Mouse (Mus musculus): ENCODE data around the gene Atg9a.

Gene Atg9a

DNA sequence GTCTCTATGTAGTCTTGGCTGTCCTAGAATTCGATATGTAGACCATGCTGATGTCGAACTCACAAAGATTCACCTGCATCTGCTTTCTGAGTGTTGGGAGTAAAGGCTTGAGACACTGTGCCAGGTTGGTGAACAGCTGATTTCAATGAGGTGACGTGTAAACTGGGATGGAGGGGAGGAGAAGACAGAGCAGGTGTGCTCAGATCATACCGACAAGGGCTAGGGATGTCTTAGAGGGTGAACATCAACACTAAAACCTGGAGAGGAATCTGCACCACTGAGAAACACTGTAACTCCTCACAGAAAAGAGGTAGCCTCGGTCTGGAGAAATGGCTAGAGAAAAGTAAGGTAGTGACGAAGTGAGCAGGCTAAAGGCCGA, 23.9 kb downstream of the Atg9a start:
- DNase-seq: no peak

DNA sequence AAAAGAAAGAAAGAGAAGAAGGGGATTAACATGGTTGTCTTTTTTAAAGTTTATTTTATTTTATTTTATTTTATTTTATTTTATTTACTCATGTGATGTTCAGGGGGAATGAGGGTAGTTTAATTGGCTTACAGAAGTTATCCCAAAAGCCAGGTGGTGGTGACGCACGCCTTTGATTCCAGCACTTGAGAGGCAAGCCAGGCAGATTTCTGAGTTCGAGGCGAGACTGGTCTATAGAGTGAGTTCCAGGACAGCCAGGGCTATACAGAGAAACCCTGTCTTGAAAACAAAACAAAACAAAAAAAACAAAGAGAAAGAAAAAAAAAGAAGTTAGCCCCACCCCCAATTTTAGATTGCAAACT, 31.8 kb downstream of the Atg9a start:
- no peak for DNase-seq

GRCm38 (mm10) chr1:75159540-75160255, 32.3 kb downstream of the Atg9a start:
- no peak for DNase-seq

- no peak for DNase-seq
Measured at GRCm38 (mm10) chr1:75158990-75159389, 33.0 kb downstream of the Atg9a start.

DNA sequence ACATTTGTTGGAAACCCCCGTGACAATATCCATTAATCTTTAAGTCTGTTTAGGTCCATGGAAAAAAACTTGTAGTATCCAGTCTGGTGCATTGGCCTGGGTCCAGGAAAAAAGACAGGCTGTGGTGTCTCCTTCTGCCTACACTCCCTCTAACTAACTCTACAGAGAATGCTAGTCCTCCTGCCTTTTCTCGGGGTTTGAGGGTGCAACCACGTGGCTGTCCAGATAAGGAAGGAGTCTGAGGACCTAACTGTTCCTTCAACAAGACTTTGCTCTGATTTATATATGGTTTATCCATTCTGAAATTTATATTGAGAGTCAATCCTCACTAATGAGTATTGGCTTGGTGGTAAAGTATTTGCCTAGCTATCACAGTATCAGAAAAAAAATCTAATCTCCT, 36.2 kb downstream of the Atg9a start:
- no peak for DNase-seq

DNA sequence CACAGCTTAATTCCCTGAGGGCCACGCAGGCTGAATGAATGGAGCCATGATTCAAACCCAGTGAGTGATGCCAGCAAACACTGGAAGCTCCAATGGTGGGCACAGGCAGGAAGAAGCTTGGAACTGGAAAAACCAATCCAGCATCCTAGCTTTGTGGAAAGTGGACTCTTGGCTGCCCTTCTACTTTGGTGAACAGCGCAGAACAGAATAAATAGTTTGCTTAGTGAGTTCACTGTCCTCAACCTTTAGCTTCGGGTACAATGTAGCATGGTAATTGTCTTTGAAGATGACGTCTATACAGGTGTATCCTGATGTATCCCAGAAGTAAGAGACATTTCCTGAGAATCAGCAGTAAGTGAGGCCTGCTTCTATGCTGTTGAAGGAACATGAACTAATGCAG, 43.3 kb downstream of the Atg9a start:
- no peak for DNase-seq

GRCm38 (mm10) chr1:75147411-75148135, 44.4 kb downstream of the Atg9a start:
- DNase-seq: no peak

DNA sequence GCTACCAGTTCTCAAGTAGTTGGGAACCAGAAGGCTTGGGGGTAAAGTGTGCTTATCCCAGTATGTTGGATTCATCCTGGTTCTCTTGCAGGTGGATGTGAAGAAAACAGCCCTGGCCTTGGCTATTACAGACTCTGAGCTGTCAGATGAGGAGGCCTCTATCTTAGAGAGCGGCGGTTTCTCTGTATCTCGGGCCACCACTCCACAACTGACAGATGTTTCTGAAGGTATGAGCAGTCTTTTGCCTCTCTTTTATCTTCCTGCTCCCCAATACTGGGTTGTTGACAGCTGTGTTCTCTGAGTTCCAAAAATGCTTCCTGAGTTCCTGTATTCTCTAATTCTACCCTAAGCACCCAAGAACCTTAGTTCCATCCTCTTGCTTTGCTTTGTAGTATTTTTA, 46.4 kb downstream of the Atg9a start:
- no peak for DNase-seq

GRCm38 (mm10) chr1:75142301-75143261, 49.4 kb downstream of the Atg9a start, which contains the start of the genes Cnppd1 and Retreg2:
Gene Cnppd1 (minus strand): TSS chr1:75142711.
Gene Retreg2 (plus strand): TSS chr1:75142778.
- peak; percentile 97 for DNase-seq

- peak; percentile 75 for DNase-seq
Measured at GRCm38 (mm10) chr1:75141486-75142190, 50.4 kb downstream of the Atg9a start.

DNA sequence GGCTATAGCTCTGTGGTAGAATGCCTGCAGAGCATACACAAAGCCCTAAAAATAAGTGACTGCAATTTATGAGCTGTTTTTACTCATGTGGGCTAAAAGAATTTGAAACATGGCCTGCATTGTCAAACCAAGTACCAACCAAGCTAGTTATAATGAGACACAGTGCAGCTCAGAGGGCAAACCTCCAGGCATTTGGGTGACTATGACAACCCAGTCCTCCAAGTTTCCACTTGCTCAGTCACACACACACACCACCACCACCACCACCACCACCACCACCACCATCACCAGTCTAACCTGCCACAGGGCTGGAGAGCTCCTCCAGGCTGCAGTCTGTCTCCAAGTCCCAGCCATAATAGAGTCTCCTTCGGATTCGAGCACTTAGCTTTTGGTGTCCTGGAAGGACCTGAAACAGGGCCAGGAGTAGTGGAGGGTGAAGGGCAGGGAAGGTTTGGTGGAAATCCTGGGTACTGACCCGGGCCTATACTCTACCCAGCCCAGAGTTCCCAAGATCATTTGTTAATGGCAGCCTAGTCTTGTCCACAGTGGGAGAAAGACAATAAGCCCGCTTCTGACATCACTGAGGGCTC, 51.3 kb downstream of the Atg9a start:
- DNase-seq: no peak

DNA sequence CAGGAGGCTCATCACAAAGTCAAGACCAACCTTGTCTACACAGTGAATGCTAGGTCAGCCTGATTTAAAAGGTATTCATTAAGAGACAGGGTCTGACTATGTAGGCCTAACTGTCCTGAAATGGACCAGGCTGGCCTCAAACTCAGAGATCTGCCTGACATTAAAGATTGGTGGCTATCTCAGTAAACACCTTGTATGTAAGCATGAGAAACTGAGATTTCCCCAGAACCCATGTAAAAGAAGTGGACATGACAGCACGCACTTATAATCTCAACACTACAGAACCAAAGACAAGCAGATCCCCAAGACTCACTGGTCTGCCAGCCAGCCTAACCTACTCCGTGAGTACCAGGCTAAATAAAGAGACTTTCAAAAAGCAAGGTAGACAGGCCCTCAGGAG, 53.5 kb downstream of the Atg9a start:
- DNase-seq: no peak

DNA sequence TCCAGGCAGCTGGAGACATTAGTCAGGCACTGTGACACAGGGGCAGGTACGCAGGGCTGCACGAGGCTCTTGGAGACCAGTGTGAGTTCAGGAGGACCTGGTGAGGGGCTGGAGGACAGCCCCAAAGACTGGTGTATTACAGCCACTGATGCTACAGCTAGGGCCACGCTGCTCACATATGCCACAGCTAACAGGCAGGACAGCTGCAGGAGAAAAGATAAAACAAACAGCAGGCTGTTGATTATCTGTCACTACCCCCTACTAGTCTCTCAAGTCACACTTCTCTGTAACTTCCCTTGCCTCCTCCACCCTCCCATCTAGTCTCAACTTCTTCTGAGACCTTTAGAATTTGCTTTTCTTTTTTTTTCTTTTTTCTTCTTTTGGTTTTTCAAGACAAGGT, 55.3 kb downstream of the Atg9a start:
- DNase-seq: no peak

DNA sequence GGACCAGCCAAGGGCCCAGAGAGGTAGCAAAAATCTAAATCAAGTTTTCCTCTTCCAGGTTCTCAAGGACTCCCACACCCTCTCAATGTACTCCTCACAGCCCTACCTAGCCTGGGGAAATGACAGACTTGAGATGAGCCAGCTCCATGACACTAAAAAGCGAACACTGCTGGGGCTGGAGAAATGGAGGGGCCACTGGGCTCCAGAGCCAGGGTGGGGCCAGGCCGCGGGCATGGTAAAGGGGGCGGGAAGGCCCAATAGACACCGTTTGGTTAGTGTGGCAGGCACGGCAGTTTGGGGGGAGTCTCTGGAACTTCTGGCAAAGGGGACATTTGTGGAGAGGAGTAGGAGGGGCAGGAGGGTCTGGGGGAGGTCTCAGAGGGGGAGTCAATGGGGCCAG, 55.7 kb downstream of the Atg9a start:
- DNase-seq: no peak

DNA sequence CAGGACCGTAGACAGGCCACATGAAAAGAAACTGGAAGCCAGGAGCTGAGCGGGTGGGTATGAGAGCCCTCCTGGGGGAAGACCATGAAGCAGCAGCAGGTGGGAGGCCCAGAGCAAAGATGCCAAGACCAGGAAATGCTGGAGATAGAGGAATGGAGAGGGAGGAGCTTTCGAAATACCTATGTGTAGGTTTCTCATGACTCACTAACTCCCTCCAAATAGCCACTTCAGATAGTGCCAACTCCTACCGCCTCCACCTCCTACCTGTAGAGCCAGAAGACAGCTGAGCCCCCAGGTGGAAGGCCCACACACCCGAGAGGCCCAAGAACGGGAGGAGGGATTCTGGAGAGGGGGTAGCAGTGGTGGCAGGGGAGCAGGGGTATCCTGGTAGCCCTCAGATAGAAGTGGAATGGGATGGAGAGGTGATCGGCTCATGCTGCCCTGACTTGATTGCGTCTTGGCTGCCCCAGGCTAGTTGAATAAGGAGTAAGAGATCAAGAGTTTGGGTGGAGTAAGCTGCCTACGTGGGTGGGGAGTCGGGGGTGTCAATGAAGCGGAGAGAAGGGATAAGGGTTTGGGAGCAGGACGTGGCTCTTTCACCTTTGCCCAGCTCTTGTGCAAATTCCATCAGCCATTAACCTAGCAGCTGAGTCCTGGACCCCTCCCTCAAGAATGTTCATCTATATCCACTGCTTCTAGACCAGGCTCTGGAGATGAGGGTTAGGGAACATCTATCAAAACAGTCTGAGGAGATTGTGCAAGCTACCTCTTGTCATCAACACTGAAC, 58.4 kb downstream of the Atg9a start, which contains the start of gene Slc23a3:
Gene Slc23a3 (minus strand): TSS at position 470 of the 787 bp plus-strand sequence.
- no peak for DNase-seq
